Mouse (Mus musculus): ENCODE measurements at regions not wholly inside any gene's neighbourhood (a gene's known extent, or its start where the extent isn't known, plus 50 kb on each side); places are given as distances from the start of the nearest gene placed in this dataset.

DNA sequence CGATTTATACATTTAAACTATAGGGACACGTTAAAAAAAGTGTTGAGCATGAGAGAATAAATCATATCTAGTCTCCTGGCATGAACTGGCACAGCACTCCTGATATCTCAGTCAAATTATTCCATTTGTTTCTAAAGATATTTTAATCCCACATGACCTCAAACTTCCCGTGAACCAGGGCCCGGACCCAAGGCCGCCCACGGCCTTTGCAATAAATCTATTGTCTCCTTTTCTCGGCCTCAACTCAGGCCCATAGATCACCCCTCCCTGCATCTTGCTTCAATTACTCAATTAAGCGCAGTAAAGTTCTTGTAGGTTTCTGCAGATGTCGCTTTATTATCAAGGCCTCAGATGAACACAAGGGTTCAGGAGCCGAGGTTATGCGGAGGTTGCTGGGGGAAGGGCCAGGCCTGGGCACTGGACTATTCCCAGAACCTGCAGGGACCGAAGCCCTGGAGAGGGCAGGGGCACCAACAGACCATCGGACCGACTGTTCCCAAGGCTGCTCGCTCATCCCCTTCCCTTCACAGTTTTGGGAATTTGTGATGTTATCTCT lies 233.4 kb downstream of the Emx2 start:
- WGBS: 66% methylated on average over 15 of the region's 15 CpGs
- ATAC-seq: no peak
- Histone ChIP-seq H3K27me3 (replicated peaks) (no peaks in the 10 kb centered on the region), H3K4me2 (replicated peaks) (no peak overlapping the region), H3K36me3 (no peaks in the 10 kb centered on the region), H3K27ac (no peak overlapping the region), H3K4me3 (replicated peaks) (no peak overlapping the region), H3K9me3 (no peaks in the 10 kb centered on the region), H3K4me1 (replicated peaks) (no peaks in the 10 kb centered on the region), H3K9ac (no peak overlapping the region)

DNA sequence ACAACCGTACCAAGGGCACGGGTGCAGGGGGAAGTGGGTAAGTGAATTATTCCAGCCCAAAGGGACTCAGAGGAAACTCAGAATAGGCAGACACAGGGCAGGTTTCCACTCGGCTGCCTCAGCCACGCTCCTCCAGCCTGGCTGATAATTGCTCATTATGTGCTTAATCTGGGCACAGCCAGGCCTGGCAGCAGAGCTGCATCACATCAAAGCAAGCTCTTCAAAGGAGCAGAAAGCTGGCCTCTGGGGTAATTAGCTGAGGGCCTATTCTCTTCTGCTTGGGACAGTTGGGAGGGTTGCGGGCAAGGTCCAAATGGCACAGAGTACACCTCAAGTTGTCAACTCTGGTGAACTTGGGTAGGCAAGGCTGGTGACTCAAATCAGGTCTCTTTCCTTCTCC lies 239.5 kb downstream of the Emx2 start:
- Histone ChIP-seq H3K9me3 (no peaks in the 10 kb centered on the region), H3K27me3 (replicated peaks) (no peaks in the 10 kb centered on the region), H3K27ac (no peak overlapping the region), H3K4me3 (replicated peaks) (no peak overlapping the region), H3K9ac (no peak overlapping the region), H3K4me2 (replicated peaks) (no peak overlapping the region), H3K36me3 (no peaks in the 10 kb centered on the region), H3K4me1 (replicated peaks) (no peaks in the 10 kb centered on the region)
- 56% methylated on average over 5 of the region's 5 CpGs for WGBS
- ATAC-seq: peak; percentile 78

DNA sequence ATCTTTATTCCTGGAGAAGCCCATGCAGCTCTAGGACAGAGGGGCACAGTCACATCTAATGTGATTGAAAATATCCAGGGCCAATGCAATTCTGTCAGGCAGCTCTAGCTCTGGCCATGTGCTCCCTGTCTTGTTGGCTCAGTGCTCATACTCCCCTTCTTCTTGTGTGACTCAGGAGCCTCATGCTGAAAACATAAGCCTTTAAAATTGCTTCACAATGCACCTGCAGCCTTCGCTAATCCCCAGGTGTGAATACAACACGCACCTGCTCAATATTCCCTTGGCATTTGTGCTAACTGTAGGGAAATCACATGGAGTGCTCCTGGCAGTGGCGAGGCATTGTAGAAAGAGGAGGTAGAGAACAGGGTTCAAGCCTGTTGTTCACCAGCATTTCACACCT lies 242.0 kb downstream of the Emx2 start:
- H3K27ac ChIP-seq: no peak overlapping the region
- H3K4me3 ChIP-seq (replicated peaks): no peak overlapping the region
- H3K4me2 ChIP-seq (replicated peaks): no peak overlapping the region
- H3K36me3 ChIP-seq: no peaks in the 10 kb centered on the region
- no peak for ATAC-seq
- H3K9ac ChIP-seq: no peak overlapping the region
- H3K4me1 ChIP-seq (replicated peaks): no peaks in the 10 kb centered on the region
- no peaks in the 10 kb centered on the region for H3K9me3 ChIP-seq
- 69% methylated on average over 3 of the region's 3 CpGs for WGBS
- H3K27me3 ChIP-seq (replicated peaks): no peaks in the 10 kb centered on the region

DNA sequence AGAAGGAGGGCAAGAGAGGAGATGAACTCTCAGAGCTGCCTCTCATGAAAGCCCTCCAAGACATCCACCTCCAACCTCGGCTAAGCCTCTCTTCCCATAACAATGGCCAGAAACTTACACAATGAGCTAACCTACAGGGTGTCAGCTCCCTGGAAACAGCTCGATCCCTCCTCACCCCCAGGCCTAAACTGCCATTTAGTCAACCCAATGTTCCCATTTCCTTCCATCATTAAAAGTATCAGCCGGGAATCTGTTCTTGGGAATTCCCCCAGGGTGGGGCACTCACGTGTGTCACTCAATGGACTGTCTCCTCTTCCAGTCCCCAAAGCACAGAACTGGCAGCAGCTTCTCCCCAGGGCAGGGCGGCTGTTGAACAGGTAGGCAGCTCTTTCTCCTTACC lies 236.3 kb downstream of the Rab11fip2 start:
- no peaks in the 10 kb centered on the region for H3K9me3 ChIP-seq
- WGBS: 64% methylated on average over 5 of the region's 5 CpGs

DNA sequence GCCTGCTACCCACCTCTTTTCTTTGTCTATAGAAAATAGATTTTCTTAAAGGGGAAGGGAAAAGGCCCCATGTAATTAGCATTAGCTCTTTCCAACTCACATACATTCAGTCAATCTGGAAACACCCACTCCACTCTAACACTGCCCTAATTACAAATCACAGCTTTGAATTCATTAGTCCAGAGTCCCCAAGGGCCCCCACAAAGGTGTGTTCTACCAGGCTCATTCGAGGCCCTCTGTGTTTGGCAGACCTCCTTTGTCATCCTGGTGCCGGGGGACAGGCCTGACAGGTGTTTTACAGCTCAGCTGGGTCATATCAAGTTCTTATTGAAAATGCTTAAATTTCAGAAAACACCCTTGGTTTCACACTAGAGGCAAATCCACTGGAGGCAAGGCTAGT lies 234.3 kb downstream of the Rab11fip2 start:
- WGBS: 51% methylated on average over 2 of the region's 2 CpGs
- H3K27me3 ChIP-seq (replicated peaks): no peaks in the 10 kb centered on the region
- no peaks in the 10 kb centered on the region for H3K9me3 ChIP-seq
- no peak overlapping the region for H3K4me3 ChIP-seq (replicated peaks)
- no peak overlapping the region for H3K4me2 ChIP-seq (replicated peaks)
- H3K4me1 ChIP-seq (replicated peaks): no peaks in the 10 kb centered on the region
- ATAC-seq: no peak
- no peak overlapping the region for H3K27ac ChIP-seq
- no peaks in the 10 kb centered on the region for H3K36me3 ChIP-seq
- no peak overlapping the region for H3K9ac ChIP-seq

More for the DNA sequence above, 236.3 kb downstream of the Rab11fip2 start:
- Histone ChIP-seq H3K9ac (no peak overlapping the region), H3K4me2 (replicated peaks) (no peak overlapping the region), H3K27me3 (replicated peaks) (no peaks in the 10 kb centered on the region), H3K36me3 (no peaks in the 10 kb centered on the region), H3K27ac (no peak overlapping the region), H3K4me3 (replicated peaks) (no peak overlapping the region), H3K4me1 (replicated peaks) (no peaks in the 10 kb centered on the region)
- ATAC-seq: no peak

DNA sequence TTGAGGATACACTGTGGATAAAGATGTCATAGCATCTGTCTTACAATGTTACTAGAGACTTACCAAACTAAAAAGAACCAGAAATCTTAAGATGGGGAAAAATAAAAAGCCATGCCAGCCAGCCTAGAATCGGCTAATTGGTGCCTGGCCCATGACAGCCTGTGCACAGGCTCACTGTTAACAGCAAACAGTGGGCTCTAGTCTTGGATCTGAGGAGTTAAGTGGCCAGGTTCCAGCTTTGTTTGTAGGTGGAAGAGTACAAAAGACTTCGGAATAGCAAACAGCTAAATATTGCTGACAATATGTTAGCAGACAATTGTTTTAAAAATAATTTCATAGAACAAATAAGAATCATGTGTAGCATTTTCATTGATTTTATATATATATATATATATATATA lies 228.4 kb downstream of the Rab11fip2 start:
- H3K4me1 ChIP-seq (replicated peaks): no peaks in the 10 kb centered on the region
- no peak for ATAC-seq
- no peaks in the 10 kb centered on the region for H3K36me3 ChIP-seq
- WGBS: 90% methylated on average over 2 of the region's 2 CpGs
- H3K27me3 ChIP-seq (replicated peaks): no peaks in the 10 kb centered on the region
- H3K27ac ChIP-seq: no peak overlapping the region
- no peak overlapping the region for H3K4me3 ChIP-seq (replicated peaks)
- no peaks in the 10 kb centered on the region for H3K9me3 ChIP-seq
- H3K4me2 ChIP-seq (replicated peaks): no peak overlapping the region
- no peak overlapping the region for H3K9ac ChIP-seq

DNA sequence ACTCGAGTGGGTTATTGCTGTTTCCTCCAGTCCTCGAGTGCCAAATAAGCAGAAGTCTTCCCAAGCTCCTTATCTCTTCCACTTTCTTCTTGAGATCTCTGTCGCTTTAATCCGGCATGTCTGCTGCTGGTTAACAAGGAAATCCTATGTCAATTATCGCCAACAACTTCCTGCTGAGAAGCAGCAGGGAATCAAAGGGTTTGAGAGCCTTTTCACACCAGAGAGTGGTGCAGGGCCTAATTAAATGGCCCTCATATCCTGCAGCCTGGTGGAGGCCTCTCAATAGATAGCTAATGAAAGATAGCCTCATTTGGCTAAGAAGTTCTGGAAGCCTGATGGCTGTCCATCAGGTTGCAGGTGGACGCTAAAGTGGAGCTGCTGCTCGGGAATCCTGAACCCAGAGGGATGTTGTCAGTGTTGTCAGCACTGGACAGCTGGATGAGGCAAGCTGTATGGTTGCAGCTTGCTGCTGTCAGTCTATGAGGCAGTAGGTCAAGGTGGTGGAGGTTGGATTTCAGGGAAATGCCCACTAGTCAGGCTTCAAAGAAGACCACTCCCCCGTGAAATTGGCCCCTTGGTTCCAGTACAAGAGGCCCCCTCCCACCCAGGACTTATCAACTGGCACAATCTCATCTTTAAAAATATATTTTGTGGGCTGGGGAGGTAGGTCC lies 225.5 kb downstream of the Rab11fip2 start:
- 20% methylated on average over 8 of the region's 8 CpGs for WGBS
- no peak overlapping the region for H3K4me3 ChIP-seq (replicated peaks)
- H3K4me2 ChIP-seq (replicated peaks): no peak overlapping the region

DNA sequence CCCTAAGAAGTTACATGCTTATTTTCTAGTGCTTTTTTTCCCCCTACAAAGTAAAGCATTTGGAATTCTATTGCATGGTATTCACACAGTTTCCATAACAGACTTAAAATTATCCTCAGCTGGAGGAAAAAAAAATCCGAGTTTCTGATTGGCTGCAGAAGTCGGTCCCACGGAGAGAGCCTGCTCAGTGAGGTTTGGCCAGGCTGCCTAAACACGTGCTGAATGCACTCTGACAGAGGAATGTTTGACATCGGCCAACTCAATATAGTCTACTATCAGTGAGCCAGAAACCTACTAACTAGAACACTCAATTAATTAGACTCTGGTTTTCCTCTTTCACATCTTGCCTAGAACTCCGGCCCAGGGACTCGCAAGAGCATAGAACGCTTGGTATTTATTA lies 204.9 kb downstream of the Rab11fip2 start:
- Histone ChIP-seq H3K9ac (no peak overlapping the region), H3K4me1 (replicated peaks) (no peaks in the 10 kb centered on the region), H3K9me3 (no peaks in the 10 kb centered on the region), H3K27ac (no peak overlapping the region), H3K36me3 (no peaks in the 10 kb centered on the region), H3K4me2 (replicated peaks) (no peak overlapping the region), H3K27me3 (replicated peaks) (no peaks in the 10 kb centered on the region), H3K4me3 (replicated peaks) (no peak overlapping the region)
- WGBS: 66% methylated on average over 8 of the region's 8 CpGs
- ATAC-seq: no peak

More for the DNA sequence above, 225.5 kb downstream of the Rab11fip2 start:
- H3K9ac ChIP-seq: no peak overlapping the region
- no peak overlapping the region for H3K27ac ChIP-seq
- no peaks in the 10 kb centered on the region for H3K36me3 ChIP-seq
- no peaks in the 10 kb centered on the region for H3K4me1 ChIP-seq (replicated peaks)
- H3K27me3 ChIP-seq (replicated peaks): no peaks in the 10 kb centered on the region
- H3K9me3 ChIP-seq: no peaks in the 10 kb centered on the region
- no peak for ATAC-seq

DNA sequence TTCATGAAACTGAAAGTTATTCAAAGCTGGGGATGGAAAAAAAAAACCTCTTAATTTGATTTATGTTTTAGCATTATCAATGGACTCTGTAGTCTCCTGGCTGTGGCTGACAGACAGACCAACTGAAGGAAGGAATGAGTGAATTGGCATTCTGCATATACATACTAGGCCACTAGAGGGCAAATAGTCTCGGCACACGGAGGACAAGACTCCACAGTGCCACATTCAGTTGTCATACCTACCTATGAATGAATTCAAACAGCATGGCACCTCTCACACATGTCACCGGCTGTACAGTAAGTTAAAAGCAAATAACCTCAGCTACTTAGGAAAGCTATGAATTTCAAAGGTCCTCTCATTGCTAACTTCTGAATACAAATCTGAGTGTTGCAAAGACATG lies 200.5 kb downstream of the Rab11fip2 start:
- Histone ChIP-seq H3K9ac (no peak overlapping the region), H3K36me3 (no peaks in the 10 kb centered on the region), H3K9me3 (no peaks in the 10 kb centered on the region), H3K4me2 (replicated peaks) (no peak overlapping the region), H3K4me3 (replicated peaks) (no peak overlapping the region), H3K27ac (no peak overlapping the region), H3K4me1 (replicated peaks) (no peaks in the 10 kb centered on the region), H3K27me3 (replicated peaks) (no peaks in the 10 kb centered on the region)
- no peak for ATAC-seq
- 30% methylated on average over 3 of the region's 3 CpGs for WGBS

DNA sequence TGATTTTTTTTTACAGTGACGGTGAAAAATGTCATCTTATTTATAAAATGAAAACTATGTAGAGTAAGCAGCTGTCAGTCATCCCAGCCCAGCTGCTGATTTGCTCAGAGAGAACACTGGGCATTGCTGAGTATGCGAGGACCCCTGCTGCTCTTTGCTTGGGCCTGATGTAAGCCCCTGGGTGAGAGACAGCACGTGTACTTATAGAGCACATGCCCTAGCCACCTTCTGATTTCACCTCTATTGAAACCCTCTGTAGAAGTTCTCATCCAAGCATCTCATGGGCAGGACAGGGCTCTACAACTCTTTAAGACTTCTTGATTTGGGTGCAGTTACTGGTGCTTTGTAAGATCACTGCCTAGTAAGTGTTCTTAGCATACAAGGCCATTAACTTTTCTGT lies 182.2 kb downstream of the Rab11fip2 start:
- no peak for ATAC-seq
- 63% methylated on average over 3 of the region's 3 CpGs for WGBS
- H3K27me3 ChIP-seq (replicated peaks): no peaks in the 10 kb centered on the region
- H3K4me1 ChIP-seq (replicated peaks): no peaks in the 10 kb centered on the region
- no peak overlapping the region for H3K4me3 ChIP-seq (replicated peaks)
- H3K4me2 ChIP-seq (replicated peaks): no peak overlapping the region
- H3K9ac ChIP-seq: no peak overlapping the region
- no peaks in the 10 kb centered on the region for H3K36me3 ChIP-seq
- no peaks in the 10 kb centered on the region for H3K9me3 ChIP-seq
- no peak overlapping the region for H3K27ac ChIP-seq

DNA sequence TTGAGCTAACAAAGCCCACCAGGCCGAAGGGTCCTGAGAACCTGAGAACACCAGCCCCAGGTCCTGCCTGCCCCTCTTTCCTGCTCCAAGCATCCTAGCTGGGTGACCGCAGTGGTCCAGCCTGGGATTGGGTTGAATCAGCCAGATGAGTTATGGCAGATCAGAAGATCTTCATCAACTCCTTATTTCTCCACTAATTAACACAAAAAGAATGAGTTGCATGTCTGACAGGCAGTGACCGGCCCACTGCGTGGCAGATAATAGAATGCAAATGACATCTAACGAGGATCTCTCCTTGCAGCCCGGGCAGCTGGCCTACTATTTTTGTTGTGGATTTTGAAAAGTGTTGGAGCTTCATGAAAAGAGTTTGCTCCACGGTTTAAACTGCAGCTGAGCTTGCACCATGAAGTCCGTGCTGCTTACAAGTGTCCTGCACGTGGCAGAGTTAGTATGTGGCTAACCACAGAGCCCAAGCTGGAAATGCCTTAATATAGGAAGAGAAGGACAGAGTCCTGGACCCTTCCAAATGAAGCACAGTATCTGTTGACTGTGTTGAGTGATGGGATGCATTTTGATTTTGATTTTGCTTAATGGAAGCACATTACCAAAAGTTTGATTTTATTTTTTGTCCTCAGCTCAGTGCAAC lies 158.9 kb downstream of the Rab11fip2 start:
- Histone ChIP-seq H3K4me3 (replicated peaks) (no peak overlapping the region), H3K9me3 (no peaks in the 10 kb centered on the region), H3K27me3 (replicated peaks) (no peaks in the 10 kb centered on the region), H3K4me2 (replicated peaks) (no peak overlapping the region), H3K9ac (no peak overlapping the region), H3K36me3 (no peaks in the 10 kb centered on the region), H3K4me1 (replicated peaks) (no peaks in the 10 kb centered on the region), H3K27ac (no peak overlapping the region)
- 77% methylated on average over 9 of the region's 9 CpGs for WGBS
- ATAC-seq: no peak

DNA sequence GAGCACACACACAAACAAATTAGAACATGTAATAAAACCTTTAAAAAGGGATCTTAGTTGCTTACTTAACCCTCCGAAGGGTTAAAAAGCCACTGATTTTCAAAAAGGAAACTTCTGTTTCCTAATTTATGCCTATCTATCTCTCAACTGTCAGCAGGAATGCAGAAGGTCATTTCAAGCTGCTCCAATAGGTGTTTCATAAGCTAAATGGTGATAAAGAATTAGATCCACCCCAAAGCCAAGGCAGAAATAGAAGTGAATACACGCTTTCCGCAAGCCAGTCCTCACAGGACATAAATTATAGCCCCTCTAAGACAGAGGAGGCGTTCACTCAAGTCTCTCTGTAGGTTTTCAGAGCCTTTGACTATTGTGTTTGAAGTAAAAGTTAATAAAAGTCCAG lies 112.2 kb downstream of the Rab11fip2 start:
- ATAC-seq: no peak
- no peaks in the 10 kb centered on the region for H3K9me3 ChIP-seq
- H3K27ac ChIP-seq: no peak overlapping the region
- no peak overlapping the region for H3K4me2 ChIP-seq (replicated peaks)
- H3K36me3 ChIP-seq: no peaks in the 10 kb centered on the region
- H3K27me3 ChIP-seq (replicated peaks): no peaks in the 10 kb centered on the region
- 66% methylated on average over 4 of the region's 4 CpGs for WGBS
- no peak overlapping the region for H3K9ac ChIP-seq
- H3K4me1 ChIP-seq (replicated peaks): no peaks in the 10 kb centered on the region
- no peak overlapping the region for H3K4me3 ChIP-seq (replicated peaks)

DNA sequence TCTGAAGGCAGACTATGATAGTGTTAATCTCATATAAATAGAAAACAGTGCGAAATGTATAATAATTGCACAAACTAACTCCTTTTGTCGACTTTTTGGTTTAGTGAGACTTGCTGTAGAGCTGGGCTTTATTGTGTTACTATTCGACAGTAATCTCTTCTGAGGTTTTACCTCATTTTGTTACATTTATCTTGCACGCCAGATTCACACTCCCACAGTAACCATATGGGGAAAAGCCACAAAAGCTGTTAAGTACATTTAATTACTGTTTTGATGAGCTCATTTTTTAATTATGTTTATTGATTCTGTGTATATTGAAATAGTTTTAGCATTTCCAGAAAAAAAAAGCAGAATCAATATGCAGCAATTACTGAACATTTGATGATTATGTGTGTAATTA lies 106.3 kb downstream of the Rab11fip2 start:
- no peak overlapping the region for H3K27ac ChIP-seq
- no peak overlapping the region for H3K9ac ChIP-seq
- no peak for ATAC-seq
- H3K9me3 ChIP-seq: no peaks in the 10 kb centered on the region
- H3K4me3 ChIP-seq (replicated peaks): no peak overlapping the region
- H3K27me3 ChIP-seq (replicated peaks): no peaks in the 10 kb centered on the region
- no peaks in the 10 kb centered on the region for H3K36me3 ChIP-seq
- H3K4me1 ChIP-seq (replicated peaks): no peaks in the 10 kb centered on the region
- 81% methylated on average over 4 of the region's 4 CpGs for WGBS
- no peak overlapping the region for H3K4me2 ChIP-seq (replicated peaks)

All from intestine, embryonic 15.5 days (tissue).